Mouse (Mus musculus): Measurements from ENCODE around the gene Hist1h2be.
"Not testable (repeated sequence)": the region's sequence is repeated elsewhere in the genome, so short reads cannot be mapped to it uniquely, and the experiment has no call there.

Gene Hist1h2be

DNA sequence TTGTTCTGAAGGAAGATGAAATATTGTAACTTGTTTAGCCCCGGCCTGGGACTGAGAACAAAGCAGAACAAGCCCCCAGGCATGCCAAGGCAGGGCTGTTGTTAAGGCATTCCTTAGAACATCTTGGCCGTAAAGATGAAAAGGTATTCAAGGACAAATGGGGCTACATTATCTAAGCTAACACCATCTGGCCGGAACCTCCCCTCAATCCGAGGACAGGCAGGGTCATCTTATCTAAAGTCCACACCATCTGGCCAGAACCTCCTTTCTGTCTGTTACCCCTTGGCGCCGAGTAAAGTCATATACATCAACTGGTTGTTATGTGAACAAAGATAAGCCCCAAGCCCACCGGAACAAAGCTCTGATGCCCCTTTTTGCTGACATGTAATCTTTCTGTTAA is 29.0 kb downstream of the Hist1h2be start:
- DNase-seq (ENCODE audit: low spot score in 2 of 2), result not testable (repeated sequence)

DNA sequence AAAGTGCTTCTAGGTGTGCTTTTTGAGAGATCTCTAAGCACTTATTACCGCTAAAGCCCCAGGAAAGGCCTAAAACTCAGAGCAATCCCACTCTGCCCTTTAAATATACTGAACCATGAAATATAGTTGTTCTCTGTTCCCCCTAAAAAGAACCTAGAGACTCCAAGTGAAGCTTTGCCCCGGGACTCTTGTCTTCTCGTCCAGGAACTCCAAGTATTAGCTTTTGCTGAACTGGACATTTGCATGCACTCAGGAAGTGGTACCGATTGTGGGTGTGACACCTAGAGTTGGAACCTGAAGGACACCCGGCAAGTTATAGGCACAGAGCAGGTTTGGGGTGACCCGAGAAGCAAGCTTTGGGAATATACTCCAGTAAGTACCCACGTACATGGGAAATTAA is 29.7 kb downstream of the Hist1h2be start:
- no peak for DNase-seq (ENCODE audit: low spot score in 2 of 2)

DNA sequence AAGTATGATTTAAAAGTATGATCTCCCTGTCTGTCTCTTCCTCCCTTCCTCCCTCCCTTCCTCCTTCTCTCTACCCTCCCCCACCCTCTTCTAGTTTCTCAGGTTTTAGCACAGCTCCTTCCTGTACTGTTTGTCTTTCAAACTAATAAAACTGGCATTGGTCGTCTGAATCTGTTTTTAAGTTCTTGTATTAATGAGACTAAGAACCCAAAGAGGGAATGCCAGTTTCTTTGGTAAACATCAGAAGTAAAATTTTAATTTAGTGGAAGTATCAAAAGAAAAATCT is 34.0 kb downstream of the Hist1h2be start:
- DNase-seq (ENCODE audit: low spot score in 2 of 2), result no peak

DNA sequence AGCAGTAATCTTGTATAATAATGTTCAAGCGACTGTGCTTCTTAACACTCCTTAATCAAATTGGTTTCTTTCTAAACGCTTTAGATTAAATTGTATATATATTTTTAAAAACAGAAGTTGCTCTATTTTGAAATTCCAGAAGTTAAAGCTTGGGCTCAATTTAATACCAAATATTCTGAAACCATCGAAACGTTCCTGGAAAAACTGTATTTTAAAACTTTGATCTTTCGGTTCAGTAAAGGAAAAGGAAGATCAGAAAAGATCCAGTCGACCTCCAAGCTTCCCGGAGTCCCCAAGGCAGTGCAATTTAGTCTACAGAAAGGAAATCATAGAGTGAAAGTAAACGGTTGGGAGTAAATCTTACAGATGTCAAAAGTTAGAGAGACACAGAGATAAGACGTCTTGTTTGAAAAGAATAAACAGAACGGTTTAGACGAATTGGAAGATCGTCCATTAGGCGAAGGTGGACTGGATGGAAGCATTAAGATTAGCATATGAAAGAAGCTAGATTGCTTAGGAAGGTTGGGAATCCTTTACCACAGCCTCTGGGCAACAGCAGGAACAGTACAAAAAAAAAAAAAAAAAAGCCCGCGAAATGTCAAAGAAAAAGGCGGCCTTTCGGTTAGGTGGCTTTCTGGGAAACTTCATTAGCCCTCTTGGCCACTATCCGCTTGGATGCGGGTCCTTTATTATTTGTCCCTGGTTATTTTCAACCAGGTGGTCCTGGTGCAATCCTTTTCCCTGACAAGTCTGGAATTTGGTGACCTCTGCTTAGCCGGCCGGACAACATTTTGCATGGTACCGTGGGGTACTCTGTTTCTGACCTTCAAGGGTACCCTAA is 34.6 kb downstream of the Hist1h2be start:
- no peak for DNase-seq (ENCODE audit: low spot score in 2 of 2)

DNA sequence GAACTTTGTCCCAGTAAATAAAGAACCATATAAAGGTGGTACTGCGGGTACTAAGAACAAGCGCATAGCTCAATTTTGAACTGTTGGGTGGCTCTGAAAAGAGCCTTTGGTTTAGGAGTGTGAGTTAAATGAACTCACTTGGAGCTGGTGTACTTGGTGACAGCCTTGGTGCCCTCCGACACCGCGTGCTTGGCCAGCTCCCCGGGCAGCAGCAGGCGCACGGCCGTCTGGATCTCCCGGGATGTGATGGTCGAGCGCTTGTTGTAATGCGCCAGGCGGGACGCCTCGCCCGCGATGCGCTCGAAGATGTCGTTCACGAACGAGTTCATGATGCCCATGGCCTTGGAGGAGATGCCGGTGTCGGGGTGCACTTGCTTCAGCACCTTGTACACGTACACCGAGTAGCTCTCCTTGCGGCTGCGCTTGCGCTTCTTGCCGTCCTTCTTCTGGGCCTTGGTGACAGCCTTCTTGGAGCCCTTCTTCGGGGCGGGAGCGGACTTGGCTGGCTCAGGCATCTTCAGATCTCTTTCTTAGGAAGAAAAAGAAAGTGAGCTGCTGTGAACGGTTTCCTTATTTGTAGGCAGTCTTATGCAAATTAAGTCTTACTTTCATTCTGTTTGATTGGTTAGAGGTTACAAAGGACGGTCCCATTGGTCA is 35.4 kb downstream of the Hist1h2be start:
- DNase-seq (ENCODE audit: low spot score in 2 of 2), result peak; percentile 42 to 50

DNA sequence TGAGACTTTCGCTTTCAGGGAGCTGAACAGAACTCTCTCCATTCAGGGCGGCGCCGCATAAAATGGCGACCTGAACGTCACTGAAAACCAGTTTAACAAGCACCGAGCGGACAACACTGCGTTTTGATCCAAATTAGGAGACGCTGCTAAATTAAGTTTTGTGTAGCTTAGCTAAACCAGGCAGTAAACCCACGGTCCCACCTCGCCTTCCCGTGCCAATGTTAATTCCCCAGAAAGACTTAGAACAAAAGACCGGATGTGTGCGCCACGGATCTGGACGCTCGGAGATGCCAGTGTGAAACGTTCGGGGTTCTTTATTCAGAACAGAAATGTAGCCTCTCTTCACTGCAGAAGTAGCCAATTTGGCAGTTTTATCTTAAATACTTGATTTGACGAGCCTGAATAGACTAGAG is 35.9 kb downstream of the Hist1h2be start:
- peak; percentile 52 to 53 for DNase-seq (ENCODE audit: low spot score in 2 of 2)

DNA sequence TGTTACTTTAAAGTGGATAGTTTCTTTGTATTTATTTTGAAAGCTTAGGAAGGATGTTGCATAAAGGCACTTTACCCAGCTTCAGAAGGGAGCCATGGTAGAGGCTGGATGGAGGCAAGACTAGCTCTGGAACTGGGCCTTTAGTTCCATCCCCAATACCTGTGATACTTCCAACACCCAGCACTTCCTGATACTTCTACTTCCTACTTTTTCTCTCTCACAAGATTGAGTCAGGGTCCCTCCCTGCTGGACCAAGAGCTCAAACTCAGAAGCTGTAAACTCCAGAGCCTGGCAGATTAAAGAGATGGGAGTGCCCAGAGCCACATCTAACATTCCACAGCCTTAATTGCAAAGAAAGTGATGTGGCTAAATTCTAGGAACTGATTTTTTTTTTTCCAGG is 36.6 kb downstream of the Hist1h2be start:
- DNase-seq (ENCODE audit: low spot score in 2 of 2), result no peak

DNA sequence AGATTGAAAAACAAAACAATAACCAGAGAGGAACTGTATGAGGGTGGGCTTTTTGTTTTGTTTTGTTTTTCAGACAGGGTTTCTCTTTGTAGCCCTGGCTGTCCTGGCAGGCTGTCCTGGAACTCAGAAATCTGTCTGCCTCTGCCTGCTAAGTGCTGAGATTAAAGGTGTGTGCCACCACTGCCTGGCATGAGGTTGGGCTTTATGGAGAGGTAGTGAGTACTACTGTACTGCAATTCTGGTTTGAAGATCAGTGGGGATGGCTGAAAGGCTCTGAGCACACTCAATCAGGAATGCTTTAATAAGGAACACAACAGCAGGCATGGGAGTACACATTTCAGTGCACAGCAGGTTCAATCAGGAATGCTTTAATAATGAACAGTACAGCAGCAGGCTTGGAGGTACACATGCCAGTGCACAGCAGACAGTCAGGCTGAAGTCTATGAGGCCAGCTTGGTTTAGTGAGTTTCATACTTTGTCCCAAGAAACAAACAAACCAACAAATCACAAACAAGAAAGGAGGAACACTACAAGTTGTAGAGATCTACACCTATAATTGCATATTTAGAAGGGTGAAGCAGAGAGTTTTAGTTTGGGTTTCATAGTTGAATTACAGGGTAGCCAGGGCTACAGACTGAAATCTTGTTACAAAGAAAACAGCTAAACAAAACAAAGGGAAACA is 37.4 kb downstream of the Hist1h2be start:
- DNase-seq (ENCODE audit: low spot score in 2 of 2), result no peak

DNA sequence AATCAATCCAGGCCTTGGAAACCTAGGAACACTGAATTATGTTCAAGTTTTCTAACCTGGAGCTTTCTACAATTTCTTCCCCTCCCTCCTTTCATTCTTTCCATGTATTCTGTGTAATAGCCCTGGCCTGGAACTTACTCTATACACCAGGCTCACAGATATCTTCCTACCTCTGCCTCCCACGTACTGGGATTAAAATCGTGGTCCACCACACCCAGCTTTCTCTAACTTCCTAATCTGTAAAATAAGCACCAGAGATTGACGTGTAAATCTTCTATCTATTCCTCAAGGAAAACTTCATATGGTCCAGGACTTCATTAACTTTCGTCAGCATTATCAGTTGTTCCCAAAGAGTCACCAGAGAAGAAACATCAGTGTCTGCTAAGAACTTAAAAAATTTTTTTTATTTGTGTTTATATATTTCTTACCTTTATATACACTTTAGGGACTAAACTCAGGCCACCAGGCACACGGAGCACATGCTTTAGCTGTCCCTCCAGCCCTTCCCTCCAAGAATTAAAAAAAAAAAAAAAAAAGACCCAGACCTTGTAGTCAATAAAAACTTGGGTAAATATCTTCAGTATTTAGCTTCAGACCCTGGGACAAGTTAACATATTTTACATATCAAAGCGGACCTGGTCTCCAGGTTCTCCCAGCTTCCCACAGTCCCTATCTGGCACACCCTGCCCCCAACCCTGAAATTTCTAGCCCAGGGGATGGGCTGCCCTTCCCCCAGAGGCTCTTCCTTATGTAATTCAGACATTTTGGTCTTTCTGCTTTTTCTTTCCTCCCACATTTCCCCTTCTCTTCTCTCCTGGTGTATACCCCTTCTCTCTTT is 38.5 kb downstream of the Hist1h2be start:
- no peak for DNase-seq (ENCODE audit: low spot score in 2 of 2)

DNA sequence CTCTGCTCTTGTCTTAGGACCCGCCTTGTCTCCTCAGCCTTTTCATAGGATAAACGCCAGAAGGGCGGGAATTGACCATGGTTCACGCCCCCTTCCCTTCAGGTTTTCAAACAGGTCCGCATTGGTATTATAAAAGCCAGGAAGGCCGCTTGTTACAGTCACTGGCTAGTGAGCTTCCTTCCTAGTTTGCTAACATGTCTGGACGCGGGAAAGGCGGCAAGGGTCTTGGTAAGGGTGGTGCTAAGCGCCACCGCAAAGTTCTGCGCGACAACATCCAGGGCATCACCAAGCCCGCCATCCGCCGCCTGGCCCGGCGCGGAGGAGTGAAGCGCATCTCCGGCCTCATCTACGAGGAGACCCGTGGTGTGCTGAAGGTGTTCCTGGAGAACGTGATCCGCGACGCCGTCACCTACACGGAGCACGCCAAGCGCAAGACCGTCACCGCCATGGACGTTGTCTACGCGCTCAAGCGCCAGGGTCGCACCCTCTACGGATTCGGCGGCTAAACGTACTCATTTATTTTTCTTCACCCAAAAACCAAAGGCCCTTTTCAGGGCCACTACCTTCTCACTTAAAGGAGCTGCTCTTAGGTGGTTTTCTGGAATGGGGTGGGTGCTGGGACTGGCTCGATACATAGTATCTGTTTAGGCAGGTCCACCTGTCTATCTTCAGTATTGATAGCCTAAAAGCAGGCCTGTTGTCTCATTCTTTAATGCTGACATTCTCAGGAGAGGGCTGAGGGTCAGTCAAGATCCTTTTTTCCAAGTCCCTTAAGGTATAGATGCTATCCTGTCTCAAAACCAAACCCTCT is 39.3 kb downstream of the Hist1h2be start, which contains the start of gene Hist1h4d:
Gene Hist1h4d, plus strand, starts transcription at position 191 of the 811 bp plus-strand sequence.
- peak; percentile 97 to 99 for DNase-seq (ENCODE audit: low spot score in 2 of 2)

DNA sequence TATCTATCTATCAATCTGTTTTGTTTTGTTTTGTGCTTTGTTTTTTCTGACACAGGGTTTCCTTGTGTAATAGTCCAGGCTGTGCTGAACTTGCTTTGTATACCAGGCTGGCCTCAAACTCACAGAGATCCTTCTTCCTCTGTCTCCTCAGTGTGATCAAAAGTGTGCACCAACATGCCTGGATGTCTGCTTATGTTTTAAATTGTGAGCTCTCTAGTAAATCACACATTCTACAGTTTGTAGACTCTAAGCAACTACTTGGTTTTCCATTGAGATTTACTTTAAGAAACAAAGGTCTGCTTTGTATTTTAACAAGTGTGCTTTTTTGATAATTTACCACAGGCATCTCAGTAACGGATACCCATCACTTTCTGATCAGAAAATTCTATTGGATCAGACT is 43.1 kb downstream of the Hist1h2be start:
- DNase-seq (ENCODE audit: low spot score in 2 of 2), result no peak

DNA sequence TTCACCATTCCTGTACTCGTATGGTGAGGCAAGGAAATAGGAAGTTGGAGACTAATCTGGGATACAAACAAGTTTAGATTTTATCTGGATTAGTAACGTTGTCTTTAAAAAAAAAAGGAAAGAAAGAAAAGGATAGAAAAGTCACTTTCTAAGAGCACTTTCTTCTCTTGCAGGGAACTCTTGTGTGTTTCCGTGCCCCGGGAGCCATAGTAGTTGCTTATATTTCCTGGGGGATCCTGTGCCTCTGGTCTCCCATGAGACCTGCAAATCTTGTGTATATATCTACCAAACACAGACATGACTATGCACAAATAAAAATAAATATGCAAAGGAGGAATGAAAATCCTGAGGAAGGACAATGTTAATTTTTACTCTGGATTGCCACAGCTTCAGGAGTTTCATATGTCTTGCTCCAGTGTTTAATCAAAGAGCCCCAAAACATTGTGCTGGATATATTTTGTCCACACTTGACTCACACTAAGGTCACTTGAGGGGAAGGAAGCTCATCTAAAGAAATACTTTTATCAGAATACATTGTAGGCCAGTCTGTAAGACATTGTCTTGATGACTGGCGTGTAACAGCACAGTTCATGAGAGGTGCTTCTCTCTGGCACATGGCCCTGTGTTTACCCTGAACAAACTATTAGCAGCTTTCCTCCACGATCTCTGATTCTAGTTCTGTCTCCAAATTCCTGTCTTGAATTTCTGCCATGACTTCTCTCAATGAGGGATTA is 43.9 kb downstream of the Hist1h2be start:
- no peak for DNase-seq (ENCODE audit: low spot score in 2 of 2)

DNA sequence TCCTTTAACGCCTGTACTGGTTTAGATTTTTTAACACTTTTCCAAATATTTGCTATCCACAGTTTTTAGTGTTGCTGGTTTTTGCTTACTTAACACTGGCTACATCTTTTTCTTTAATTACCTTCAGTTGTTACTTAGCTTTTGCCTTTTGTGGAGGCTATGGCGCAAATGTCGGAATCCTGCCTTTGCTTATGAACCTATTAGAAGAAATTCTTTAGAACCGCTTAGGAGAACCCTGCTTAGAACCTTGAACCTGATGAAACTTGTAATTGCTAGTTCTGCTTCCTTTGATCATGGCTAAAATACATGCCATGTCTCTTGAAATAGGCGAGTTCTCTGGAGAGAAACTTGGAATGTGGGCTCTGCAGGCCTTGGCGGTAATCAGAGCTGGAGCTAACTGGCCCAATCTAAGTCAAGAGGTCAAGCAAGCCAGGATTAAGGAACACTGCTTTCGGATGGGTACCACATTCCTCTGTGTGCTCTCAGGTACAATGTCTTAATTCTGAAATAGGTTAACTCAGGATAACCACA is 44.5 kb downstream of the Hist1h2be start:
- no peak for DNase-seq (ENCODE audit: low spot score in 2 of 2)

DNA sequence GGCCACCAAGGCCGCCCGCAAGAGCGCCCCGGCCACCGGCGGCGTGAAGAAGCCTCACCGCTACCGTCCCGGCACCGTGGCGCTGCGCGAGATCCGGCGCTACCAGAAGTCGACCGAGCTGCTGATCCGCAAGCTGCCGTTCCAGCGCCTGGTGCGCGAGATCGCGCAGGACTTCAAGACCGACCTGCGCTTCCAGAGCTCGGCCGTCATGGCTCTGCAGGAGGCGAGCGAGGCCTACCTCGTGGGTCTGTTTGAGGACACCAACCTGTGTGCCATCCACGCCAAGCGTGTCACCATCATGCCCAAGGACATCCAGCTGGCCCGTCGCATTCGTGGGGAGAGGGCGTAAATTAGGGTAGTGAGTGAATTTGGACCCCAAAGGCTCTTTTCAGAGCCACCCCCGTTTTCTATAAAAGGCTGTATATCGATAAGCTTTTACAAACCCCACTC is 45.0 kb downstream of the Hist1h2be start:
- DNase-seq (ENCODE audit: low spot score in 2 of 2), result not testable (repeated sequence)

DNA sequence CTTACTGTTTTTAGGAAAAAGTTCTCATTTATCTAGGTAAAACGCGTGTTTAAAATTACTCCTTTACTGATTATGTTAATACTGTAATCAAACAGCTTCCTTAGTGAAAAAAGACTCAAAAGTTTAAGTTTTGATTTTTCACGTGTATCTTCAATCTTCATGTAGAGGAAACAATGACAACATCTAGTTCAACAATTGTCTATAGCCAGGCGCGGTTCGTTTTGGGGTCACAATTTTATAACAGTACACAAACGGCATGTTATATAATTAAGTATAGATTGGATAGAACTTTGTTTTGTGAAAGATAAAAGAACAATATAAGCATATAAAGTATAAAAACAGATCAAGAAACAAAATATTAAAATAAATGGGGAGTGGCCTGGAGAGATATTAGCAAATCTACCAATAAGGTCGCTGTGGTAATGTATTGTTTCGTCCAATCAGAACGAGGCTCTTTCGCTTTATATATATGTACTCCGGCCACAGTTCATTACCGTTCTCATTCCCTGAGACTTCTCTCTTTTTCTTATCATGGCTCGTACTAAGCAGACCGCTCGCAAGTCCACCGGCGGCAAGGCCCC is 45.6 kb downstream of the Hist1h2be start, which contains the start of gene Hist1h3d:
Gene Hist1h3d, plus strand, starts transcription at position 493 of the 581 bp plus-strand sequence.
- DNase-seq (ENCODE audit: low spot score in 2 of 2), result peak; percentile 20 to 49

DNA sequence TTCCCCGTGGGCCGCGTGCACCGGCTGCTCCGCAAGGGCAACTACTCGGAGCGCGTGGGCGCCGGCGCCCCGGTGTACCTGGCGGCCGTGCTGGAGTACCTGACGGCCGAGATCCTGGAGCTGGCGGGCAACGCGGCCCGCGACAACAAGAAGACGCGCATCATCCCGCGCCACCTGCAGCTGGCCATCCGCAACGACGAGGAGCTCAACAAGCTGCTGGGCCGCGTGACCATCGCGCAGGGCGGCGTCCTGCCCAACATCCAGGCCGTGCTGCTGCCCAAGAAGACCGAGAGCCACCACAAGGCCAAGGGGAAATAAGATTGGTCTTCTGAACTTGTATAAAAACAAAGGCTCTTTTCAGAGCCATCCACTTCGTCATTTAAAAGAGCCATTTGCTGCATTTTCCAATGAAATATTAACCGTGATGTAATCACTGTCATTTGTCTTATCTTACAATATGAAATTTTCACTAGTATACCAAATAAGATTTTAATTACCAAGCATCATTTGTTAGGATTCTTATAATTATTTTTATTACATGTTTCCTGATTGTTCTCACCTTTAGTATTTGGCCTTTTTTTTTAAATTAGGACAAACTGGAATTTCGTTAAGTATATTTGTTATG is 46.3 kb downstream of the Hist1h2be start:
- not testable (repeated sequence) for DNase-seq (ENCODE audit: low spot score in 2 of 2)

DNA sequence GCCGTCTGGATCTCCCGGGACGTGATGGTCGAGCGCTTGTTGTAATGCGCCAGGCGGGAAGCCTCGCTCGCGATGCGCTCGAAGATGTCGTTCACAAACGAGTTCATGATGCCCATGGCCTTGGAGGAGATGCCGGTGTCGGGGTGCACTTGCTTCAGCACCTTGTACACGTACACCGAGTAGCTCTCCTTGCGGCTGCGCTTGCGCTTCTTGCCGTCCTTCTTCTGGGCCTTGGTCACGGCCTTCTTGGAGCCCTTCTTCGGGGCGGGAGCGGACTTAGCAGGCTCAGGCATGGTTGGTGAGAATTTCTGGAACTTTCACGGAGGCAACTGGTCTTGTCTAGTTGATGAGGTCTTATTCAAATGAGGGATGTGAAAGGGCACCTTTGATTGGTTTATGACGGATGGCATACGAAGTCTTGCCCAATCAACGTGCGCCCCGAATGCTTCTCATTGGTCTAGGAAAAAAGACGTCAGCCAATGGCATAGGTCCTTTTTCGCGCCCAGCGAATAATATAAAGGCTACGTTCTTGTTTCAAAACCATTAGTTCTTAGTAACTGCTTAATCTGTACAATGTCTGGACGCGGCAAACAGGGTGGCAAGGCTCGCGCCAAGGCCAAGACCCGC is 46.9 kb downstream of the Hist1h2be start, which contains the start of the genes Hist1h2bf and Hist1h2ad:
Gene Hist1h2bf, minus strand, starts transcription at position 299 of the 627 bp plus-strand sequence.
Gene Hist1h2ad, plus strand, starts transcription at position 484 of the 627 bp plus-strand sequence.
- DNase-seq (ENCODE audit: low spot score in 2 of 2), result peak; percentile 78 to 87
